Mouse (Mus musculus): ENCODE measurements around the gene Wwox. TPM values are rescaled to one million over a fixed set of nuclear protein-coding genes. Genes with fewer than 3 reads are reported as not detected.

Gene Wwox
- polyA plus RNA-seq, 1 experiment from 2014 or later: 11.3 TPM

DNA sequence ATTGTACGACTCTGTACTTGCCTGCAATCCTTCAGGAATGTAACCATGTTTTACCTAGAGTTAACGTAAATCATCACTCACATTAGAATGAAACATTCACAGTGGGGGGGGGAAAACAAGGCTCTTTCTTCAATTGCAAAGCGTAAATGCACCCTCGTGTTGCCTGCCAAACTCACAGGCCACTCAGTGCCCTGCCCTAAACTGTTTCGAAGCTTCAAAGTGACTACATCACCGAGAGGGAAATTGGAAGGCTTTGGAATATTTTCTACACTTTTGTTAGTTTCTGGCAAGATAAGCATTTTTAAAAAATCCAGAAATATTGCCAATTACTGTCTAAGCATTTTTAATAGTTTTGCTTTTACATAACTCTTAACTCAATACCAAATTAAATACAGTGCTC, 231.3 kb downstream of the Wwox start:
- H3K9ac ChIP-seq (ENCODE audit: low read length): no peak overlapping the region
- ATAC-seq (ENCODE audit: insufficient number of reproducible peaks, insufficient read depth, low FRiP score, low read depth): no peak
- H3K4me1 ChIP-seq (ENCODE audit: control insufficient read depth in 2 of 2, insufficient read depth in 2 of 2, low read length in 2 of 2): no peaks in the 10 kb centered on the region

DNA sequence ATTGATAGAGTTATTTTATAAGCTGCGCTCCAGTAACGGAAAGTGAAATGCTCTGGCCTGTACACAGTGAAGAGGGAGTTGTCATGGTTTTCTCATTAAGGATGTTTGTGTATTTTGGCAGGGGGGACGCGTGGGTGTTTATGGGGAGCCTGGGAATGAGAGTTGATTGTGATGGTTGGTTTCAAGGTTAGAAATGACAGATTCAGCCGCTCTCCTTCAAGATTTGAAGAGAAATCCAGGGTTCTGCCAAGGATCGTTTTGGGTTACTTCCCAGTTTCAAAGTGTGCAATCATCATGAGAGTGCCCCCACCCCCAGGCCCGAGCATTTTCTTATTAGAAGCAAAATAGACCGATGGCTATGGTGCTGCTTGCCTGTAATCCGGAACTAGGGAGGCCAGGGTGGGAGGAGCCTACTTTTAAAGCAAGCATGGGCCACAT, 231.8 kb downstream of the Wwox start:
- Histone ChIP-seq H3K9ac (ENCODE audit: low read length) (no peak overlapping the region), H3K27ac (replicated peaks in 1 of 2; ENCODE audit: control insufficient read depth in 1 of 2, insufficient read depth in 1 of 2, low read depth in 2 of 2, low read length in 2 of 2) (no peak overlapping the region), H3K27me3 (ENCODE audit: control insufficient read depth, insufficient read depth, low read length) (peaks cover 4% of the 10 kb centered on the region; the same call in 1 of the 2 replicates), H3K9me3 (ENCODE audit: control insufficient read depth, low read length) (no peaks in the 10 kb centered on the region), H3K4me2 (ENCODE audit: low read length) (no peak overlapping the region), H3K4me3 (ENCODE audit: control insufficient read depth in 1 of 2, insufficient read depth in 1 of 2, low read depth in 1 of 2, low read length in 2 of 2) (no peak overlapping the region), H3K36me3 (ENCODE audit: control insufficient read depth, insufficient read depth, low read length) (no peaks in the 10 kb centered on the region), H3K4me1 (ENCODE audit: control insufficient read depth in 2 of 2, insufficient read depth in 2 of 2, low read length in 2 of 2) (no peaks in the 10 kb centered on the region)
- no peak; the same call in 1 of the 2 replicates for ATAC-seq (ENCODE audit: insufficient number of reproducible peaks, insufficient read depth, low FRiP score, low read depth)
- WGBS: 72% methylated on average over 9 of the region's 9 CpGs

More for the DNA sequence above, 231.3 kb downstream of the Wwox start:
- Histone ChIP-seq H3K36me3 (ENCODE audit: control insufficient read depth, insufficient read depth, low read length) (no peaks in the 10 kb centered on the region), H3K4me2 (ENCODE audit: low read length) (no peak overlapping the region), H3K27ac (replicated peaks in 1 of 2; ENCODE audit: control insufficient read depth in 1 of 2, insufficient read depth in 1 of 2, low read depth in 2 of 2, low read length in 2 of 2) (no peak overlapping the region), H3K27me3 (ENCODE audit: control insufficient read depth, insufficient read depth, low read length) (peaks cover 5% of the 10 kb centered on the region; the same call in 1 of the 2 replicates), H3K4me3 (ENCODE audit: control insufficient read depth in 1 of 2, insufficient read depth in 1 of 2, low read depth in 1 of 2, low read length in 2 of 2) (no peak overlapping the region), H3K9me3 (ENCODE audit: control insufficient read depth, low read length) (no peaks in the 10 kb centered on the region)
- WGBS: 74% methylated on average over 6 of the region's 6 CpGs

DNA sequence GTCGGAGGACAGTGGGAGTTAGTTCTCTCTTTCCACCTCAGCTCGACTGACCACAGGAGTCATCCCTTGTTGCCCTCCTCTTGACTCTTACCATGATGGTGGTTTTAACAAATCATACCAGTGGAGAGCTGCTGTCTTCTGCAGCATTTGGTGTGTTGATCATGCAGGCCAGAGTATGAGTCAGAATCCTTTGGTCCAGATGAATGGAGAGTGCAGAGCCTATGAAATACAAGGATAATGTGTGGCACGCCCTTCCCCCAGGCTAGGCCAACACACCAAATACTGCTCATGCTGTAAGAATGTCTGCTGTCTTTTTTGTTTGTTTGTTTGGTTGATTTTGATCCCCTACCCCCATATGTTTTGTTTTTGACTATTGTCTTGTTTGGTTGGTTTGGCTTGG, 234.0 kb downstream of the Wwox start:
- H3K9ac ChIP-seq (ENCODE audit: low read length): no peak overlapping the region
- WGBS: 92% methylated on average over 3 of the region's 3 CpGs
- no peak overlapping the region for H3K27ac ChIP-seq (replicated peaks in 1 of 2; ENCODE audit: control insufficient read depth in 1 of 2, insufficient read depth in 1 of 2, low read depth in 2 of 2, low read length in 2 of 2)
- H3K27me3 ChIP-seq (ENCODE audit: control insufficient read depth, insufficient read depth, low read length): no peaks in the 10 kb centered on the region
- H3K4me2 ChIP-seq (ENCODE audit: low read length): no peak overlapping the region
- no peaks in the 10 kb centered on the region for H3K36me3 ChIP-seq (ENCODE audit: control insufficient read depth, insufficient read depth, low read length)
- no peak for ATAC-seq (ENCODE audit: insufficient number of reproducible peaks, insufficient read depth, low FRiP score, low read depth)
- H3K9me3 ChIP-seq (ENCODE audit: control insufficient read depth, low read length): no peaks in the 10 kb centered on the region
- no peaks in the 10 kb centered on the region; a peak in 1 of 4 replicates for H3K4me1 ChIP-seq (ENCODE audit: control insufficient read depth in 2 of 2, insufficient read depth in 2 of 2, low read length in 2 of 2)
- no peak overlapping the region for H3K4me3 ChIP-seq (ENCODE audit: control insufficient read depth in 1 of 2, insufficient read depth in 1 of 2, low read depth in 1 of 2, low read length in 2 of 2)

DNA sequence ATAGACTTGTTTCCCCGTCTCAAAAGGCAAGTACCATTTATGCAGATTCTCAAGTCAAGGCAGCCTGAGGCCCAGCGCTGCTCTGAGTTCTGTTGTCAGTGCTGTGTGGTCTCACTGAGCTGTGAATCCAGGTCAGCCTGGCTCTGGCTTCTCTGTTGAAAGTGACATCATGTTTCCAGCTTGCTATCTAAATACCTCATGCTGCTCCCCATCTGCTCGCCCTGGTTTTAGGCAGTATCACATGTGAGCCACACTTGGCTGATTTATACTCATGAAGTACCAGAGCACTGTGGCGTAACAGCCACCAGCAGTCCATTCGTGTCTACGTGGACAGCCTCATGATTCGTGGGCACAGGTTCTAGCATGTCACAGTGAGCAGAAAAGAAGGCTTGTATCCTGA, 235.7 kb downstream of the Wwox start:
- Histone ChIP-seq H3K9ac (ENCODE audit: low read length) (no peak overlapping the region), H3K27ac (replicated peaks in 1 of 2; ENCODE audit: control insufficient read depth in 1 of 2, insufficient read depth in 1 of 2, low read depth in 2 of 2, low read length in 2 of 2) (no peak overlapping the region), H3K4me3 (ENCODE audit: control insufficient read depth in 1 of 2, insufficient read depth in 1 of 2, low read depth in 1 of 2, low read length in 2 of 2) (no peak overlapping the region), H3K27me3 (ENCODE audit: control insufficient read depth, insufficient read depth, low read length) (no peaks in the 10 kb centered on the region), H3K9me3 (ENCODE audit: control insufficient read depth, low read length) (no peaks in the 10 kb centered on the region), H3K4me1 (ENCODE audit: control insufficient read depth in 2 of 2, insufficient read depth in 2 of 2, low read length in 2 of 2) (no peaks in the 10 kb centered on the region; a peak in 1 of 4 replicates), H3K4me2 (ENCODE audit: low read length) (no peak overlapping the region), H3K36me3 (ENCODE audit: control insufficient read depth, insufficient read depth, low read length) (no peaks in the 10 kb centered on the region)
- 70% methylated on average over 7 of the region's 7 CpGs for WGBS
- ATAC-seq (ENCODE audit: insufficient number of reproducible peaks, insufficient read depth, low FRiP score, low read depth): no peak

DNA sequence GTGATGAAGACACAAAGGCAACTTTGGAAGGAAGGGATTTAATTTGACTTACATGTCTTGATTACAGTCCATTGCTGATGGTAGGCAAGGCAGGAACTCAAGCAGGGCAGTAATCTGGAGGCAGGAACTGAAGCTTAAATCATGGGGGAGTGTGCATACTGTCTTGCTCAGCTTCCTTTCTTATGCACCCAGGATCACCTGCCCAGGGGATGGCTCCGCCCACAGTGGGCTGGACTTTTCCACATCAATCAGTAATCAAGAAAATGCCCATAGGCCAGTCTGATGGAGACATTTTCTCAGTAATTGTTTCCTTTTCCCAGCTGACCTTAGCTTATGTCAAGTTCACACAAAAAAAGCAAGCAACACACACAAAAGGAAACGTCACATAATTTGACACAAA, 237.5 kb downstream of the Wwox start:
- Histone ChIP-seq H3K9ac (ENCODE audit: low read length) (no peak overlapping the region), H3K27me3 (ENCODE audit: control insufficient read depth, insufficient read depth, low read length) (no peaks in the 10 kb centered on the region), H3K36me3 (ENCODE audit: control insufficient read depth, insufficient read depth, low read length) (no peaks in the 10 kb centered on the region), H3K4me2 (ENCODE audit: low read length) (no peak overlapping the region), H3K4me1 (ENCODE audit: control insufficient read depth in 2 of 2, insufficient read depth in 2 of 2, low read length in 2 of 2) (no peaks in the 10 kb centered on the region; a peak in 1 of 4 replicates), H3K27ac (replicated peaks in 1 of 2; ENCODE audit: control insufficient read depth in 1 of 2, insufficient read depth in 1 of 2, low read depth in 2 of 2, low read length in 2 of 2) (no peak overlapping the region), H3K4me3 (ENCODE audit: control insufficient read depth in 1 of 2, insufficient read depth in 1 of 2, low read depth in 1 of 2, low read length in 2 of 2) (no peak overlapping the region), H3K9me3 (ENCODE audit: control insufficient read depth, low read length) (no peaks in the 10 kb centered on the region)
- ATAC-seq (ENCODE audit: insufficient number of reproducible peaks, insufficient read depth, low FRiP score, low read depth): no peak
- 81% methylated on average over 2 of the region's 2 CpGs for WGBS

DNA sequence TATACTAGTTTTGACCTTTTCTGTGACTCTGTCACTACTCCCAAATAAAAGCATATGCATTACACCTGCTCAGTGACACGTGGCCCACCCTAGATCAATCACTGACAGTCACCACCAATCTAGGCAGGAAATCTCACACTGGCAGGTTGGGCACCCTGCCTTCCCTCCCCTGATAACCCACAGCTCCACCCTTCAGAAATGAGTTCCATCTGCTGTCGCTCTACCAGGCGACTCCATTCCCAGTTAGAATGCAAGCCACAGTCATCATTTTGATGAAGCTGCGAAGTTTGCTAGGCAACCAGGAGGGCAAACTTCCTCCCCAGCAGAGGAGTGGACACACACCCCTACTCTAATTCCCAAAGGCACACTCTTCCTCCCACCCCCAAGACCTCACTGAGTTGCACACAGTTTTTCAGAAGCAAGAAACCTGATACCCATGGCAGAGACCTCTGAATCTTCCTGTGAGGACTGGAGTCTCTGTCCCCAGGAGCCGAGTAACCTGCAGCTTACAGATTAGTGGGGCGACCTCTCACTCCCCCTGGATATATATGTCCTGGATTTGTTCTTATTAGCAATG, 238.2 kb downstream of the Wwox start:
- H3K27me3 ChIP-seq (ENCODE audit: control insufficient read depth, insufficient read depth, low read length): no peaks in the 10 kb centered on the region
- no peak for ATAC-seq (ENCODE audit: insufficient number of reproducible peaks, insufficient read depth, low FRiP score, low read depth)
- no peaks in the 10 kb centered on the region for H3K36me3 ChIP-seq (ENCODE audit: control insufficient read depth, insufficient read depth, low read length)
- H3K9me3 ChIP-seq (ENCODE audit: control insufficient read depth, low read length): no peaks in the 10 kb centered on the region
- no peak overlapping the region for H3K4me3 ChIP-seq (ENCODE audit: control insufficient read depth in 1 of 2, insufficient read depth in 1 of 2, low read depth in 1 of 2, low read length in 2 of 2)
- H3K9ac ChIP-seq (ENCODE audit: low read length): no peak overlapping the region
- 42% methylated on average over 6 of the region's 6 CpGs for WGBS
- no peaks in the 10 kb centered on the region; a peak in 1 of 4 replicates for H3K4me1 ChIP-seq (ENCODE audit: control insufficient read depth in 2 of 2, insufficient read depth in 2 of 2, low read length in 2 of 2)
- no peak overlapping the region for H3K27ac ChIP-seq (replicated peaks in 1 of 2; ENCODE audit: control insufficient read depth in 1 of 2, insufficient read depth in 1 of 2, low read depth in 2 of 2, low read length in 2 of 2)
- H3K4me2 ChIP-seq (ENCODE audit: low read length): no peak overlapping the region

DNA sequence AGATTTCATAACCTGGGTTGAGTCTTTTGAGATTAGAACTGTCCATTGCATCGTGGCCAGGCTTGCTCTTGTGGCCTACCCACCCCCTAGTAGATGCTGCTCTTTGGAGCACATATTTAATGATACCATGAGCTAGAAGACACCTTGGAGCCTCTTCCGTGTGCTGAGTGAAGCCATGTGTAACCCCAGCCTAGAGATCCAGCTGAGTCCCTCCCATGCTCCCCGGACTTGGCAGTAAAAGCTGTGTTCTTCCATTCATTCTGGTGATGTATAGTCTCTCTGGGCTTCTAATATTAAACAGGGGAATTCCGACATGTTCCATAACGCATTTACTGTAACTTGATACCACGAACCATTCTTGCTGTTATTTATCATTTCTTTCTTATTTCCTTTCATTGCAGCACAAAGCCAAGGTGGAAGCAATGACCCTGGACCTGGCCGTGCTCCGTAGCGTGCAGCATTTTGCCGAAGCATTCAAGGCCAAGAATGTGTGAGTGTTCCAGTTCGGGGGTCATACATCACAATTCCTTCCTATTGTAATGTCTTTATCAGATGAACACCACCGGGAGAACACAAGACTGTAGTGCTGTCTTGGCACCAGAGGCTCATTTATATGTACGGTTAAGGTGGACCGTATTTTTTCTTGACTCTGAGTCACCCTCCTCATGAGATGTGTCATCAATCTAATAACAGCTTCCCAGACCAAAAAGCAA, 240.1 kb downstream of the Wwox start:
- Histone ChIP-seq H3K36me3 (ENCODE audit: control insufficient read depth, insufficient read depth, low read length) (no peaks in the 10 kb centered on the region), H3K27ac (replicated peaks in 1 of 2; ENCODE audit: control insufficient read depth in 1 of 2, insufficient read depth in 1 of 2, low read depth in 2 of 2, low read length in 2 of 2) (no peak overlapping the region), H3K4me1 (ENCODE audit: control insufficient read depth in 2 of 2, insufficient read depth in 2 of 2, low read length in 2 of 2) (no peaks in the 10 kb centered on the region; a peak in 1 of 4 replicates), H3K9me3 (ENCODE audit: control insufficient read depth, low read length) (no peaks in the 10 kb centered on the region), H3K9ac (ENCODE audit: low read length) (no peak overlapping the region), H3K4me3 (ENCODE audit: control insufficient read depth in 1 of 2, insufficient read depth in 1 of 2, low read depth in 1 of 2, low read length in 2 of 2) (no peak overlapping the region), H3K27me3 (ENCODE audit: control insufficient read depth, insufficient read depth, low read length) (no peaks in the 10 kb centered on the region), H3K4me2 (ENCODE audit: low read length) (no peak overlapping the region)
- no peak; the same call in 1 of the 2 replicates for ATAC-seq (ENCODE audit: insufficient number of reproducible peaks, insufficient read depth, low FRiP score, low read depth)
- 76% methylated on average over 14 of the region's 14 CpGs for WGBS
